Mouse (Mus musculus) small intestine, adult 2 months (tissue): Measurements from ENCODE around the gene Cdca3.

Experiments
- CTCF ChIP-seq: fragments of 200-500 bp; IDR thresholded peaks from 2 replicates; pipeline ENCODE4 v1.5.1; 2012; ENCODE audit warnings: low read depth, mild to moderate bottlenecking, control low read depth, inconsistent platforms, low read length, moderate library complexity, mixed read lengths; ENCODE audit not compliant: insufficient replicate concordance, insufficient read length; ENCODE audit errors: extremely low read depth
- POLR2A ChIP-seq: fragments of 200-500 bp; IDR thresholded peaks from 2 replicates; pipeline ENCODE4 v1.6.1; 2012; ENCODE audit warnings: low read depth, mild to moderate bottlenecking, control low read depth, inconsistent platforms, low read length, moderate library complexity

DNA sequence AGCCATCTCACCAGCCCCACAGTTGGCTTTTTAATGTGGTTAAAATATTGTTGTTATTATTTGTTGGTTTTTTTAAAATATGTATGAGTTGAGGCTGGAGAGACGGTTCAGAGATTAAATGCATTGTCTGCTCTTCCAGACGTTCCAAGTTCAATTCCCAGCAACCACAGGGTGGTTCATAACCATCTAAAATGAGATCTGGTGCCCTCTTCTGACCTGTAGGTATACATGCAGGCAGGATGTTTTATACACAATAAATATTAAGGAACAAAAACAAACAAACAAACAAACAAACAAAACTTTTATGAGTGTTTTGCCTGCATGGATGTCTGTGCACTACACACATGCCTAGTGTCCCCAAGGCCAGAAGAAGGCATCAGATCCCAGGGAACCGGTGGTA is 26.3 kb upstream of the Cdca3 start:
- TF ChIP-seq CTCF = no peak
- no peak for TF ChIP-seq POLR2A
